Mouse (Mus musculus): Measurements from ENCODE around the gene Fpr2. TPM values are rescaled to one million over a fixed set of nuclear protein-coding genes. Genes with fewer than 3 reads are reported as not detected.
"Not testable (repeated sequence)": the region's sequence is repeated elsewhere in the genome, so short reads cannot be mapped to it uniquely, and the experiment has no call there.

The Fpr2 gene
- polyA plus RNA-seq, 1 experiment, result not detected

DNA sequence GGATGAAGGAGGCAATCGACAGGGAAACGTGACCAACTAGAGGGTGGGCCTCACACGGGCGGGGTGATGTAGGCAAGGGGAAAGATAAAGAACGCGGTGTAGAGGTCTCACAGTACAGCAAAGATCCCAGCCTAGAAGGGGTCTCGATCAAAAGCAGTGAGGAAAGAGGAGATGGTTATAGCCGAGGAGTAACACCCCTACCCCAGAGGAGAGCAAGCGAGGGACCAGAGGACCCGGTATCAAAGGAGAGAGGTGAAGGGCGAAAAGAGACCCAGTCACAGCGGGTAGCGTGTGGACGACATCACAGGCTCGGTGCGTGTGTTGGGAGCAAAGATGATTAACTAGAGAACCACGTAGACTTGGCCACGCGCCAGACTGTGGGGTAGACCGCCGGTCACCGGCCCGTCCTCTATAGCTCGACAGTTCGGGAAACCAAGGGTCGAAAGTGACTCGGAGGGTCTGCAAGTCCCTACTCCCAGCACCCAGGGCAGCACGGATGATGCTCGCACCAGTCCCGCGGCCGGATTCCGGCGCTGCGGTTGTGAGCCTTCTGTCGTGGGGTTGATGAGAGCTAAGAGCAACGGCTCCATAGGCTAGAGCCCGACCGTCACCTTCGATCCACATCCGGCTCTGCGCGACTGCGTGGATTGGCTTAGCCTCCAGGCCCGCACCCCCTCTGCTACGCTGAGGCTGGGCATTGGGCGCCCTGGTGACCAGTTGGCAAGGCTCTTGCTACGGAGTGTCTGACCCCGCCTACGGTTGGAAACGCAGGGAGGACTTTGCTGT, 22.2 kb downstream of the Fpr2 start:
- no peaks in the 10 kb centered on the region for H3K79me2 ChIP-seq (ENCODE audit: control insufficient read depth, insufficient read depth)
- no peaks in the 10 kb centered on the region for H3K27me3 ChIP-seq (ENCODE audit: control insufficient read depth, insufficient read depth, insufficient read length)
- no peaks in the 10 kb centered on the region for H3K36me3 ChIP-seq (ENCODE audit: control insufficient read depth, insufficient read depth)
- peak overlapping the region; percentile 12 for H3K4me3 ChIP-seq
- H3ac ChIP-seq (ENCODE audit: control insufficient read depth, insufficient read length), result no peak overlapping the region
- H3K4me2 ChIP-seq (ENCODE audit: low read depth), result peak overlapping the region; percentile 38
- TF ChIP-seq TCF3 (IDR thresholded peaks at IDR 0.05; ENCODE audit: insufficient read length, low read depth) (no peak), E2F4 (IDR thresholded peaks at IDR 0.05; ENCODE audit: insufficient read depth) (no peak), POLR2A (IDR thresholded peaks at IDR 0.05; ENCODE audit: insufficient read length, low read depth) (peak; percentile 39), POLR2AphosphoS2 (IDR thresholded peaks at IDR 0.05; ENCODE audit: insufficient read length, low read depth) (peak; percentile 32)

DNA sequence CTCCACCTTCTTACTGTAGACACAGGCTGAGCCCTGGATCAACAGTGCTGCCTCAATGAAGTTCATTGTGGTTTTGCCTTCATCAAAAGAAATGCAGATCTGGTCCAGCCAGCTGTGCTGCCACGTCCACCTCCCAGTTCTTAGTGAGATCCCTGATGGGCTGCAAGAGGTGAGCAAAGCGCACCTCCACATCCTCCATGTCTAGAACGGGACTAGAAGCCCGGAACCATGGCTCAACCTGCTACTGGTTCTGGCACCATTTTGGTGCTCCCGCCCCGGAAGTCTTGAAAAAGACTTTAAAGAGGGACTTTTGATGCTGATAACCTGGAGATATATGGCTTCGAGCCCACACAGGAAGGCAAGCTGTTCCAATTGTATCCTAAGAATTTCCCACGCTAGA, 25.0 kb downstream of the Fpr2 start:
- H3K27me3 ChIP-seq (ENCODE audit: control insufficient read depth, insufficient read depth, insufficient read length); H3K4me3 ChIP-seq; H3K4me2 ChIP-seq (ENCODE audit: low read depth); H3K36me3 ChIP-seq (ENCODE audit: control insufficient read depth, insufficient read depth); H3K79me2 ChIP-seq (ENCODE audit: control insufficient read depth, insufficient read depth); H3ac ChIP-seq (ENCODE audit: control insufficient read depth, insufficient read length): not testable (repeated sequence)

DNA sequence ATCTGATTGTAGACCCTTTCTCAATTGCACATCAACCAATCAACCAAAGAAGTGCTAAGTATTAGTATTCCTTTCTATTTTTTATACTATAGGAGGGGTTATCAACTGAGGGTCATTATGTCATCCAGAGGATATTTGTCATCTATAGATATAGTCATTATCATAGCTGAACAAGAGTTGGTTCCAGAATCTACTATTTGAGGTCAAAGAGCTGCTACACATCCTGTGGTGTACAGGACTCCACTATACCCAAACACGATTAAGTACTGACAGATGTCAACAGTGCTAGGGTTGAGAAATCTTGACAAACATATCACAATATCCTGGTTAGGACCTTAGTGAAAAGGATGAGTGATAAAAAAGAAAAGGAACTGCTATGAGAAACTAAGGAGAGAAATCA, 29.8 kb downstream of the Fpr2 start:
- TF ChIP-seq TCF3 (IDR thresholded peaks at IDR 0.05; ENCODE audit: insufficient read length, low read depth) (no peak), POLR2AphosphoS2 (IDR thresholded peaks at IDR 0.05; ENCODE audit: insufficient read length, low read depth) (no peak), E2F4 (IDR thresholded peaks at IDR 0.05; ENCODE audit: insufficient read depth) (no peak), SRF (IDR thresholded peaks at IDR 0.05; ENCODE audit: control insufficient read depth, insufficient read length, low read depth) (no peak), REST (IDR thresholded peaks at IDR 0.05; ENCODE audit: insufficient read depth, insufficient read length) (no peak), USF1 (IDR thresholded peaks at IDR 0.05; ENCODE audit: low read depth) (no peak), CEBPB (IDR thresholded peaks at IDR 0.05; ENCODE audit: insufficient read depth, poor library complexity, severe bottlenecking) (no peak), POLR2A (IDR thresholded peaks at IDR 0.05; ENCODE audit: insufficient read length, low read depth) (no peak), MYOG (IDR thresholded peaks at IDR 0.05; ENCODE audit: control insufficient read depth in 1 of 3, insufficient read depth in 1 of 3, insufficient read length in 2 of 3, low read depth in 2 of 3) (no peak), TCF12 (IDR thresholded peaks at IDR 0.05; ENCODE audit: insufficient read depth, poor library complexity, severe bottlenecking) (no peak), MYOD1 (IDR thresholded peaks at IDR 0.05; ENCODE audit: control insufficient read depth in 1 of 3, insufficient read length in 2 of 3, low read depth in 2 of 3) (no peak), MAX (IDR thresholded peaks at IDR 0.05; ENCODE audit: low read depth) (no peak)
- H3K27me3 ChIP-seq (ENCODE audit: control insufficient read depth, insufficient read depth, insufficient read length), result no peaks in the 10 kb centered on the region
- H3K79me2 ChIP-seq (ENCODE audit: control insufficient read depth, insufficient read depth), result no peaks in the 10 kb centered on the region
- no peak overlapping the region for H3K4me3 ChIP-seq
- no peaks in the 10 kb centered on the region for H3K36me3 ChIP-seq (ENCODE audit: control insufficient read depth, insufficient read depth)
- H3ac ChIP-seq (ENCODE audit: control insufficient read depth, insufficient read length), result no peak overlapping the region
- no peak overlapping the region for H3K4me2 ChIP-seq (ENCODE audit: low read depth)

DNA sequence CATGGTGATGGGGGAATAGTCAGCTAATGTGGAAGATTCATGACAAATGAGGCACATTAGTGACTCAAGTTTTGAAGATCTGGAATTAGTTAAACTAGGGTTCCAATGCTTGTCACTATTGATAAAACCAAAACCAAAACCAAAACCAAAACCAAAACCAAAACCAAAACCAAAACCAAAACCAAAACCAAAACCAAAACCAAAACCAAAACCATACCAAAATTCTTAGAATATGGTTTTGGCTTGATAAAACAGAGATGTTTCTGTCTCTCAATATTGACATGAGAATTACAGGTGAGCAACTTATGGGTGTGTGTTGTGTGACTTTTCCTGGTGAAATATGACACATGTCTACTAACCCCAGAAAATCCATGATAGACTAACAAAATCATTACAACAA, 30.2 kb downstream of the Fpr2 start:
- H3K4me2 ChIP-seq (ENCODE audit: low read depth), result no peak overlapping the region
- TF ChIP-seq SRF (IDR thresholded peaks at IDR 0.05; ENCODE audit: control insufficient read depth, insufficient read length, low read depth), result no peak
- TF ChIP-seq TCF3 (IDR thresholded peaks at IDR 0.05; ENCODE audit: insufficient read length, low read depth), result no peak
- no peak for TF ChIP-seq MYOG (IDR thresholded peaks at IDR 0.05; ENCODE audit: control insufficient read depth in 1 of 3, insufficient read depth in 1 of 3, insufficient read length in 2 of 3, low read depth in 2 of 3)
- TF ChIP-seq POLR2A (IDR thresholded peaks at IDR 0.05; ENCODE audit: insufficient read length, low read depth), result no peak
- TF ChIP-seq CEBPB (IDR thresholded peaks at IDR 0.05; ENCODE audit: insufficient read depth, poor library complexity, severe bottlenecking), result no peak
- no peak for TF ChIP-seq E2F4 (IDR thresholded peaks at IDR 0.05; ENCODE audit: insufficient read depth)
- no peak for TF ChIP-seq POLR2AphosphoS2 (IDR thresholded peaks at IDR 0.05; ENCODE audit: insufficient read length, low read depth)
- no peak for TF ChIP-seq USF1 (IDR thresholded peaks at IDR 0.05; ENCODE audit: low read depth)
- TF ChIP-seq MAX (IDR thresholded peaks at IDR 0.05; ENCODE audit: low read depth), result no peak
- no peak for TF ChIP-seq REST (IDR thresholded peaks at IDR 0.05; ENCODE audit: insufficient read depth, insufficient read length)
- no peak for TF ChIP-seq MYOD1 (IDR thresholded peaks at IDR 0.05; ENCODE audit: control insufficient read depth in 1 of 3, insufficient read length in 2 of 3, low read depth in 2 of 3)
- TF ChIP-seq TCF12 (IDR thresholded peaks at IDR 0.05; ENCODE audit: insufficient read depth, poor library complexity, severe bottlenecking), result no peak
- no peak overlapping the region for H3K4me3 ChIP-seq
- H3K27me3 ChIP-seq (ENCODE audit: control insufficient read depth, insufficient read depth, insufficient read length), result no peaks in the 10 kb centered on the region
- no peak overlapping the region for H3ac ChIP-seq (ENCODE audit: control insufficient read depth, insufficient read length)
- no peaks in the 10 kb centered on the region for H3K79me2 ChIP-seq (ENCODE audit: control insufficient read depth, insufficient read depth)
- no peaks in the 10 kb centered on the region for H3K36me3 ChIP-seq (ENCODE audit: control insufficient read depth, insufficient read depth)

Other genes with a start within 250 kb of the Fpr2 start
- gene Vmn2r90, start 184.1 kb upstream of the Fpr2 start, polyA plus RNA-seq (2012; fragmentation: generic; extraction: Trizol), result not detected
- gene Spaca6, start 60.7 kb upstream of the Fpr2 start, polyA plus RNA-seq (2012; fragmentation: generic; extraction: Trizol), result 5.2 TPM
- gene Has1, start 32.6 kb upstream of the Fpr2 start, polyA plus RNA-seq (2012; fragmentation: generic; extraction: Trizol), result 4.0 TPM
- not detected for gene Fpr1, start 3.9 kb upstream of the Fpr2 start, polyA plus RNA-seq (2012; fragmentation: generic; extraction: Trizol)
- not detected for gene Fpr3, start within 50 bp of the Fpr2 start, polyA plus RNA-seq (2012; fragmentation: generic; extraction: Trizol)
- gene Fpr-rs4, start 133.9 kb downstream of the Fpr2 start, polyA plus RNA-seq (2012; fragmentation: generic; extraction: Trizol), result not detected
- not detected for gene Vmn2r124, start 161.6 kb downstream of the Fpr2 start, polyA plus RNA-seq (2012; fragmentation: generic; extraction: Trizol)
- not detected for gene Vmn2r91, start 197.2 kb downstream of the Fpr2 start, polyA plus RNA-seq (2012; fragmentation: generic; extraction: Trizol)

All from myocyte (in vitro differentiated cells).